9 mouse cellular contexts compared by ENCODE assay signal in the genomic region with DNA sequence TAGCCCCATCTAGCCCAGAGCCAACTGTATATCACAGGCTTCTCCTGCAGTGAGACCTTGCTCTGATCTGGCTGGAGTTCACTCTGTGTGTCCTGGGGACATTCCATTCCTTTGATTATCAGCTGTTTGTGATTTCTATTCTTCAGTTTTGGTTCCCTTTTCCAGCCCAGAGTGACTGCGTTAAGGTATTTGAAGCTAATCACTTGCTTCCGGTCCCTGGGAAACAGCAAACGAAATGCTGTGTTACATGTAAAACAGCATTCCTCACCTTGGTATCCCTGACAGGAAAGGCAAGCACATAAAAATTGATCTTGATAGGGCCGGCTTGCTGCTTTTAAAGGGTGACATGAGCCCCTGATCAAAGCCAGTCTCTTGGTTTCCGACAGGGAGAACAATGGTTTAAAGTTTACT. TPM values are rescaled to one million over a fixed set of nuclear protein-coding genes. Genes with fewer than 3 reads are reported as not detected.
A peak's percentile ranks its signal among the peaks of the same experiment; 100 is the strongest.
DNase-seq lines count a peak whose midpoint lies in the region; ATAC-seq and TF ChIP-seq lines count a peak whose summit lies in the region.
"Had no signal": no experiment of that assay in that cellular context is flagged by ENCODE, and none has a peak within 500 bp of the region (broad histone marks: within the 10 kb centered on the region; RNA-seq: fewer than 3 reads in every experiment).

No protein-coding gene starts in this region.

- H3K9me3 ChIP-seq in E14TG2a.4 (ENCODE audit: low read length), result no peaks in the 10 kb centered on the region
- H3K9me3 ChIP-seq in forebrain, postnatal 0 days (ENCODE audit: low read length), result no peaks in the 10 kb centered on the region
- no peaks in the 10 kb centered on the region for H3K9me3 ChIP-seq in midbrain, embryonic 11.5 days (ENCODE audit: control insufficient read depth, low read length)

- H3K4me3 ChIP-seq in E14TG2a.4 (replicated peaks; ENCODE audit: low read length), result peak overlapping the region; percentile 33; the same call in 1 of the 2 replicates
- peak overlapping the region; percentile 21 for H3K4me3 ChIP-seq in forebrain, postnatal 0 days (ENCODE audit: low read depth, low read length)
- no peak overlapping the region for H3K4me3 ChIP-seq in midbrain, embryonic 11.5 days (ENCODE audit: low read depth, low read length)

- WGBS in forebrain, postnatal 0 days, result 9% methylated on average over 5 of the region's 5 CpGs
- WGBS in midbrain, embryonic 11.5 days, result 31% methylated on average over 5 of the region's 5 CpGs

- peaks cover 98% of the 10 kb centered on the region for H3K4me1 ChIP-seq in E14TG2a.4 (replicated peaks; ENCODE audit: low read depth, low read length)
- H3K4me1 ChIP-seq in forebrain, postnatal 0 days (ENCODE audit: insufficient read depth), result peaks cover 67% of the 10 kb centered on the region
- H3K4me1 ChIP-seq in midbrain, embryonic 11.5 days (ENCODE audit: control insufficient read depth, insufficient read depth, low read length), result peaks cover 90% of the 10 kb centered on the region

- TF ChIP-seq CTCF in E14TG2a.4 (conservative IDR thresholded peaks at IDR 0.05; ENCODE audit: low read length), result no peak
- TF ChIP-seq CTCF in forebrain, postnatal 0 days (IDR thresholded peaks at IDR 0.05; ENCODE audit: low read depth), result no peak

- intact Hi-C loops in heart, postnatal 25 days (cut with DNase I), result no loop called here

- ATAC-seq in forebrain, postnatal 0 days, result no peak
- ATAC-seq in midbrain, embryonic 11.5 days (ENCODE audit: low FRiP score), result no peak

- H3K9ac ChIP-seq in forebrain, postnatal 0 days, result peak overlapping the region; percentile 36
- H3K9ac ChIP-seq in midbrain, embryonic 11.5 days (ENCODE audit: low read length), result no peak overlapping the region

- peak overlapping the region; percentile 67 for H3K27ac ChIP-seq in forebrain, postnatal 0 days (ENCODE audit: low read depth, low read length)
- H3K27ac ChIP-seq in midbrain, embryonic 11.5 days (ENCODE audit: low read depth, low read length), result no peak overlapping the region

- peak; percentile 92 for DNase-seq in heart, adult 11 months
- DNase-seq in heart, postnatal 25 days (ENCODE audit: low spot score), result no peak
- DNase-seq in forebrain, postnatal 0 days, result peak; percentile 35
- DNase-seq in midbrain, embryonic 11.5 days (ENCODE audit: low spot score, missing footprints), result peak; percentile 85
- no peak for DNase-seq in urinary bladder, adult 2 months (ENCODE audit: low spot score)
- no peak for DNase-seq in right cerebral cortex, postnatal 25 days
- no peak for DNase-seq in adrenal gland, adult 2 months
- DNase-seq: thymus, adult 18-20 months had no signal

- H3K36me3 ChIP-seq in E14TG2a.4 (ENCODE audit: insufficient read depth, low read length), result peaks cover 98% of the 10 kb centered on the region
- peaks cover 60% of the 10 kb centered on the region for H3K36me3 ChIP-seq in forebrain, postnatal 0 days (ENCODE audit: insufficient read depth)
- peaks cover 33% of the 10 kb centered on the region for H3K36me3 ChIP-seq in midbrain, embryonic 11.5 days (ENCODE audit: control insufficient read depth, insufficient read depth, low read length)

- H3K4me2 ChIP-seq in forebrain, postnatal 0 days (ENCODE audit: low read depth), result peak overlapping the region; percentile 82
- peak overlapping the region; percentile 28 for H3K4me2 ChIP-seq in midbrain, embryonic 11.5 days

- H3K27me3 ChIP-seq in E14TG2a.4 (ENCODE audit: insufficient read depth, low read length), result no peaks in the 10 kb centered on the region
- no peaks in the 10 kb centered on the region for H3K27me3 ChIP-seq in forebrain, postnatal 0 days (ENCODE audit: insufficient read depth, low read length)
- H3K27me3 ChIP-seq in midbrain, embryonic 11.5 days (ENCODE audit: control insufficient read depth, insufficient read depth, low read length), result peaks cover 2% of the 10 kb centered on the region; the same call in 1 of the 2 replicates

RNA-seq across cellular contexts. Expression of gene Enc1, which starts 8.2 kb away (rescaled TPM):
- 1 to 10 TPM; 5.6 to 6.4 TPM for total RNA-seq in heart, postnatal 25 days (2021)
- 423 and 513 TPM in 2 replicates for total RNA-seq in forebrain, postnatal 0 days (2014; rRNA removed)
- 76.8 and 80.3 TPM in 2 replicates for polyA plus RNA-seq in forebrain, postnatal 0 days (2015; fragmentation: Nextera tagmentation; extraction: Ambion mirVana)
- polyA plus RNA-seq in midbrain, embryonic 11.5 days (2014; fragmentation: Nextera tagmentation; extraction: Ambion mirVana), result 18.4 and 19.8 TPM in 2 replicates
- 7.4 and 9.3 TPM in 2 replicates for polyA plus RNA-seq in urinary bladder, adult 2 months (2012; rRNA removed)
- 10 to 100 TPM in 1 of 2 experiments, 1 to 10 TPM in 1; 6.6 to 13.2 TPM for total RNA-seq in adrenal gland, adult 2 months (2021)
- 4.6 and 5.8 TPM in 2 replicates for polyA plus RNA-seq in adrenal gland, adult 2 months (2012; rRNA removed)

RNA-seq across cellular contexts. Expression of gene Hexb, which starts 50.9 kb away (rescaled TPM):
- total RNA-seq in heart, postnatal 25 days (2021), result 10 to 100 TPM; 20.8 to 23.2 TPM
- 49.2 and 54.3 TPM in 2 replicates for total RNA-seq in forebrain, postnatal 0 days (2014; rRNA removed)
- 49.2 and 50.6 TPM in 2 replicates for polyA plus RNA-seq in forebrain, postnatal 0 days (2015; fragmentation: Nextera tagmentation; extraction: Ambion mirVana)
- 25.8 and 26.1 TPM in 2 replicates for polyA plus RNA-seq in midbrain, embryonic 11.5 days (2014; fragmentation: Nextera tagmentation; extraction: Ambion mirVana)
- polyA plus RNA-seq in urinary bladder, adult 2 months (2012; rRNA removed), result 99.2 and 113 TPM in 2 replicates
- 10 to 100 TPM; 30.6 to 38.4 TPM for total RNA-seq in adrenal gland, adult 2 months (2021)
- 221 and 235 TPM in 2 replicates for polyA plus RNA-seq in adrenal gland, adult 2 months (2012; rRNA removed)

Comparison
In these comparisons a context has a peak if more than half of its experiments do, and no peak if none do; other contexts are left out.
1. DNase-seq: peak in heart, adult 11 months (single experiment), forebrain, postnatal 0 days (single experiment) and midbrain, embryonic 11.5 days (single experiment); none in heart, postnatal 25 days (single experiment), urinary bladder, adult 2 months (single experiment), right cerebral cortex, postnatal 25 days (single experiment) and adrenal gland, adult 2 months (single experiment).